Mouse (Mus musculus): ENCODE data around the gene Otub2.

The Otub2 gene

GRCm38 (mm10) chr12:103371711-103372110 lies 16.8 kb upstream of the Otub2 start:
- DNase-seq (ENCODE audit: low spot score) = no peak

GRCm38 (mm10) chr12:103373530-103374236 lies 14.8 kb upstream of the Otub2 start:
- no peak for DNase-seq (ENCODE audit: low spot score)

GRCm38 (mm10) chr12:103376124-103376523 lies 12.4 kb upstream of the Otub2 start:
- no peak for DNase-seq (ENCODE audit: low spot score)

GRCm38 (mm10) chr12:103376774-103377173 lies 11.7 kb upstream of the Otub2 start:
- DNase-seq (ENCODE audit: low spot score) = no peak

GRCm38 (mm10) chr12:103380226-103380625 lies 8.3 kb upstream of the Otub2 start:
- no peak for DNase-seq (ENCODE audit: low spot score)

- DNase-seq (ENCODE audit: low spot score) = no peak
Observed at GRCm38 (mm10) chr12:103389348-103389727, 856 bp downstream of the Otub2 start.

GRCm38 (mm10) chr12:103389982-103390381 lies 1.5 kb downstream of the Otub2 start:
- no peak for DNase-seq (ENCODE audit: low spot score)

GRCm38 (mm10) chr12:103391098-103391497 lies 2.6 kb downstream of the Otub2 start:
- DNase-seq (ENCODE audit: low spot score) = no peak

GRCm38 (mm10) chr12:103393528-103393927 lies 5.0 kb downstream of the Otub2 start:
- DNase-seq (ENCODE audit: low spot score) = no peak

GRCm38 (mm10) chr12:103395486-103396275 lies 7.2 kb downstream of the Otub2 start:
- DNase-seq (ENCODE audit: low spot score) = no peak

- no peak for DNase-seq (ENCODE audit: low spot score)
Observed at GRCm38 (mm10) chr12:103396751-103397150, 8.3 kb downstream of the Otub2 start.

GRCm38 (mm10) chr12:103404131-103404530 lies 15.6 kb downstream of the Otub2 start:
- DNase-seq (ENCODE audit: low spot score) = no peak

- DNase-seq (ENCODE audit: low spot score) = no peak
Observed at GRCm38 (mm10) chr12:103407720-103408119, 19.2 kb downstream of the Otub2 start, which contains the start of gene 9330161L09Rik. Gene 9330161L09Rik, minus strand, starts transcription at chr12:103407820.

GRCm38 (mm10) chr12:103408144-103408543 lies 19.7 kb downstream of the Otub2 start:
- DNase-seq (ENCODE audit: low spot score) = no peak

- no peak for DNase-seq (ENCODE audit: low spot score)
Observed at GRCm38 (mm10) chr12:103425016-103425728, 36.7 kb downstream of the Otub2 start.

GRCm38 (mm10) chr12:103425729-103426470 lies 37.4 kb downstream of the Otub2 start, which contains the start of gene Ddx24:
Gene Ddx24, minus strand, starts transcription at chr12:103425830.
- DNase-seq (ENCODE audit: low spot score) = peak; percentile 97

GRCm38 (mm10) chr12:103426710-103427109 lies 38.2 kb downstream of the Otub2 start:
- no peak for DNase-seq (ENCODE audit: low spot score)

- DNase-seq (ENCODE audit: low spot score) = no peak
Observed at GRCm38 (mm10) chr12:103433430-103433829, 44.9 kb downstream of the Otub2 start.

- peak; percentile 78 for DNase-seq (ENCODE audit: low spot score)
Observed at GRCm38 (mm10) chr12:103433986-103434731, 45.7 kb downstream of the Otub2 start, which contains the start of gene Ifi27. Gene Ifi27, plus strand, starts transcription at chr12:103434211.

GRCm38 (mm10) chr12:103434861-103435260 lies 46.4 kb downstream of the Otub2 start:
- DNase-seq (ENCODE audit: low spot score) = no peak

- no peak for DNase-seq (ENCODE audit: low spot score)
Observed at GRCm38 (mm10) chr12:103437601-103438000, 49.1 kb downstream of the Otub2 start.

Data from layer of hippocampus, adult 9-10 months (tissue).